Mouse (Mus musculus): ENCODE measurements around the gene Txk. TPM values are rescaled to one million over a fixed set of nuclear protein-coding genes. Genes with fewer than 3 reads are reported as not detected.

The Txk gene
- polyA plus RNA-seq, 1 experiment from 2014 or later = not detected

- Histone ChIP-seq H3K4me3 (no peak overlapping the region), H3K36me3 (no peaks in the 10 kb centered on the region), H3K4me1 (no peaks in the 10 kb centered on the region), H3K27ac (no peak overlapping the region), H3K27me3 (ENCODE audit: insufficient read depth, poor library complexity, severe bottlenecking) (no peaks in the 10 kb centered on the region), H3K9me3 (no peaks in the 10 kb centered on the region)
- no peak for DNase-seq (ENCODE audit: low spot score)
Measured at GRCm38 (mm10) chr5:72702202-72702601, 50.4 kb downstream of the Txk start.

DNA sequence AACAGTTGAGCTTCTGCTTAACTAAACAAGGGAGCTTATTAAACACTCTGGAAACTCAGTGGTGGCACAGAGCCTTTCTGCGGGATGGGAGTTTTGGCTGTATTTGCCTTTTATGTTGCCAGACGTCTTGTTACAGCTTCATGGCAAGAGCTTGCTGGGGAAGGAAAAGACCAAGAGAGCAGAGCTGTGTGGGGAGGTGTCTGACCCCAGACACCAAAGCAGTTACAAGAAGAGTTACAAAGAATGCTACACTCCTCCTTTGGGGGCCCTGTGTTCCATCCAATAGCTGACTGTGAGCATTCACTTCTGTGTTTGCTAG, 53.1 kb downstream of the Txk start:
- H3K4me3 ChIP-seq = no peak overlapping the region
- WGBS = 51% methylated on average over 2 of the region's 2 CpGs
- no peak overlapping the region for H3K27ac ChIP-seq
- no peak for DNase-seq (ENCODE audit: low spot score)
- H3K9me3 ChIP-seq = no peaks in the 10 kb centered on the region
- H3K27me3 ChIP-seq (ENCODE audit: insufficient read depth, poor library complexity, severe bottlenecking) = no peaks in the 10 kb centered on the region
- no peaks in the 10 kb centered on the region for H3K36me3 ChIP-seq
- no peaks in the 10 kb centered on the region for H3K4me1 ChIP-seq

GRCm38 (mm10) chr5:72698818-72699499, 53.6 kb downstream of the Txk start:
- Histone ChIP-seq H3K27ac (no peak overlapping the region), H3K36me3 (no peaks in the 10 kb centered on the region), H3K4me3 (no peak overlapping the region), H3K27me3 (ENCODE audit: insufficient read depth, poor library complexity, severe bottlenecking) (no peaks in the 10 kb centered on the region), H3K9me3 (no peaks in the 10 kb centered on the region), H3K4me1 (no peaks in the 10 kb centered on the region)
- 67% methylated on average over 7 of the region's 7 CpGs for WGBS
- DNase-seq (ENCODE audit: low spot score) = no peak

DNA sequence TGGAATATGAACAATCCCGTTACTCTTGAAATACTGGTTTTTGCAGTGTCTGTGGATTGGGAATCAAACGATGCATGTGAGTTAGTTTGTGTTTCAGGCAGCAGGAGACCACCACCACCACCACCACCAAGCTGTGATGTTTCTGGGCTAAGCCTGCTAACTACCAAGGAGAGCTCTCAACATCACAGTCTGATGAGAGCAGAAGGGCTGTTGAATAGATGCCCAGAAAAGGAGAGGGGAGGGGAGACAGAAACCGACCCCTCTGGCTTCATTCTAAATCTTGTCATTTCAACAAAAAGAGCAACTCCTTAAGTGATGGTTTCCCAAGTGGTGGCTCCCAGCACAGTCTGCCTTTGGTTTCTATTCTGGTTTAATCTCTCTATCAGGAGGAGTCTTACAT, 54.2 kb downstream of the Txk start:
- Histone ChIP-seq H3K27me3 (ENCODE audit: insufficient read depth, poor library complexity, severe bottlenecking) (no peaks in the 10 kb centered on the region), H3K4me3 (no peak overlapping the region), H3K27ac (no peak overlapping the region), H3K9me3 (no peaks in the 10 kb centered on the region), H3K4me1 (no peaks in the 10 kb centered on the region), H3K36me3 (no peaks in the 10 kb centered on the region)
- 58% methylated on average over 3 of the region's 3 CpGs for WGBS
- no peak for DNase-seq (ENCODE audit: low spot score)

DNA sequence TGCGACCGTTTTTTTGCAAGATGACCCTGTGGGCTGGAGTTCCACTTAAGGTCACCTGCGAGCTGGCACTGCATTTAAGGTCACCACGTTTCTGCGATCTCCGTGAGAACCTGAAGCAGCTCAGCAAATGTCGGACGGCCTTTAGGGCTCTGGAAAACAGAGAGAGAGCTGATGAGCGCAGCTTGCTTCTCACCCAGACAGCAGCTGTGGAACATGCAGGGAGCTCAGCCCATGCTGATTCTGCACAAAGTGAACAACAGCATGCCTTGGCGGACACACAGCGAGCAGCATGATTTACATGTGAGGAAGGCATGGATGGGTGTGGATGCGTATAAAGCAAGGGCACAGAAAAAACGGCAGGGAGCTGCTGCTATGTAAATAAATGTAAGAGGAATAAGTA, 56.1 kb downstream of the Txk start:
- H3K4me3 ChIP-seq = no peak overlapping the region
- WGBS = 78% methylated on average over 13 of the region's 13 CpGs
- H3K4me1 ChIP-seq = no peaks in the 10 kb centered on the region
- DNase-seq (ENCODE audit: low spot score) = no peak
- no peaks in the 10 kb centered on the region for H3K27me3 ChIP-seq (ENCODE audit: insufficient read depth, poor library complexity, severe bottlenecking)
- H3K27ac ChIP-seq = no peak overlapping the region
- H3K36me3 ChIP-seq = no peaks in the 10 kb centered on the region
- no peaks in the 10 kb centered on the region for H3K9me3 ChIP-seq

- Histone ChIP-seq H3K36me3 (no peaks in the 10 kb centered on the region), H3K4me1 (no peaks in the 10 kb centered on the region), H3K9me3 (no peaks in the 10 kb centered on the region), H3K27ac (no peak overlapping the region), H3K27me3 (ENCODE audit: insufficient read depth, poor library complexity, severe bottlenecking) (no peaks in the 10 kb centered on the region), H3K4me3 (no peak overlapping the region)
- DNase-seq (ENCODE audit: low spot score) = no peak
- WGBS = 84% methylated on average over 2 of the region's 2 CpGs
Measured at GRCm38 (mm10) chr5:72694684-72695083, 57.9 kb downstream of the Txk start.

DNA sequence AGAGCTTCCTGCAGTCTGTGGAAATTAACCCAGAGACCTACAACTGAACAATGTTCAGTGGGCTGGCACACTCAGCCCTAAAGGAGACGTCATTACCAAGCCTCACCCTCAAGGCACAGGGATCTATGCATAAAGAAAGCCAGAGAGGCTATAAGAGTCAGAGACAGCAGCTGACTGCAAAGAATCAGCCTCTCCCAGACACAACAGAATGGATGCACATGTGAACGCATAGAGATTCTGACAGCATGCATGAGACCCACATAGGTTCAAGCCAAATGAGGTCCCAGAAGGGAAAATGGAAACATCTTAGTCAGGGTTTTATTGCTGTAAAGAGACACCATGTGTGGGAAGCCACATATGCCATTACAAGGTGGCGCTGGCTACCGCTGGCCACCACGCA, 62.1 kb downstream of the Txk start:
- 0 out of 2 replicates have a peak, but pooled peaks cover 3% of the 10 kb centered on the region for H3K9me3 ChIP-seq
- DNase-seq (ENCODE audit: low spot score) = no peak
- H3K27ac ChIP-seq = no peak overlapping the region
- H3K27me3 ChIP-seq (ENCODE audit: insufficient read depth, poor library complexity, severe bottlenecking) = no peaks in the 10 kb centered on the region
- no peaks in the 10 kb centered on the region for H3K4me1 ChIP-seq
- no peaks in the 10 kb centered on the region for H3K36me3 ChIP-seq
- H3K4me3 ChIP-seq = no peak overlapping the region
- 91% methylated on average over 5 of the region's 5 CpGs for WGBS

- WGBS = 92% methylated on average over 7 of the region's 7 CpGs
- no peaks in the 10 kb centered on the region for H3K36me3 ChIP-seq
Measured at GRCm38 (mm10) chr5:72689556-72689955, 63.0 kb downstream of the Txk start.

GRCm38 (mm10) chr5:72681451-72681850, 71.1 kb downstream of the Txk start:
- no peaks in the 10 kb centered on the region for H3K9me3 ChIP-seq
- no peak overlapping the region for H3K27ac ChIP-seq
- H3K4me1 ChIP-seq = no peaks in the 10 kb centered on the region
- no peaks in the 10 kb centered on the region for H3K27me3 ChIP-seq (ENCODE audit: insufficient read depth, poor library complexity, severe bottlenecking)
- H3K4me3 ChIP-seq = no peak overlapping the region
- no peaks in the 10 kb centered on the region for H3K36me3 ChIP-seq
- no peak for DNase-seq (ENCODE audit: low spot score)
- 77% methylated on average over 6 of the region's 6 CpGs for whole genome bisulfite sequencing

More at GRCm38 (mm10) chr5:72689556-72689955, 63.0 kb downstream of the Txk start:
- no peak for DNase-seq (ENCODE audit: low spot score)
- Histone ChIP-seq H3K9me3 (0 out of 2 replicates have a peak, but pooled peaks cover 3% of the 10 kb centered on the region), H3K4me3 (no peak overlapping the region), H3K27ac (no peak overlapping the region), H3K27me3 (ENCODE audit: insufficient read depth, poor library complexity, severe bottlenecking) (no peaks in the 10 kb centered on the region), H3K4me1 (no peaks in the 10 kb centered on the region)

GRCm38 (mm10) chr5:72674994-72675542, 77.5 kb downstream of the Txk start:
- Histone ChIP-seq H3K4me3 (no peak overlapping the region), H3K27me3 (ENCODE audit: insufficient read depth, poor library complexity, severe bottlenecking) (no peaks in the 10 kb centered on the region), H3K9me3 (no peaks in the 10 kb centered on the region), H3K4me1 (no peaks in the 10 kb centered on the region), H3K27ac (no peak overlapping the region), H3K36me3 (no peaks in the 10 kb centered on the region)
- WGBS = 83% methylated on average over 9 of the region's 9 CpGs
- DNase-seq (ENCODE audit: low spot score) = no peak

DNA sequence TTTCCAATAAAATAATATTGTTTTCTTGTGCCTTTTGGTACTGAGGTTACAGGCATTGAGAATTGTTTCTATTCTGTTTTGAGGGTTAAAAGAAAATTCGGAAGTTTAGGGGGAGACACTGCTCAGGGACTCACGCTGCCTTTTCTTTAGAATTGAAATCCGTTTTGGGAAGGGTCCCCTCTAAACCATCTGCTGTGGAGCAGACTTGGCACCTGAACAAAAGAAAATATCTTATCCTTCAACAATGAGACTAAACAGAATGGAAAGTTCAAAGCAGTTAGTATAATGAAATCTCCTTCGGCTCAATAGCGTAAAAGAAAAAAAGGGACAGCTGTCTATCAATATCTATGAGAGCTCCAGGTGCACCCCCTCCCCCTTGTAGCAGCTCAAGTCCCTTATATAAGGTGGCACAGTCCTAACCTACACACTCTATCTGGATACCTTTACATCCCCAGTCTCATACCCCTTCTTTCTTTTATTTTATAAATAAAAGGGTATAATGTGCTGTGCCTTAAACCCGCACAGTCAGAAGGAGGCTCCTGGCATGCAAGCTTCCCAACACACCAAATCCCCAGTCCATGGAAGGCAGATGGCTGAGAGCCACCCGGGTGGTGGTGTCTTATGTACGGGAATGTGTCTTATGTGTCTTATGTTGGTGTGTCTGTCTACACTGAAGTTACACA, 81.4 kb downstream of the Txk start:
- Histone ChIP-seq H3K27me3 (ENCODE audit: insufficient read depth, poor library complexity, severe bottlenecking) (no peaks in the 10 kb centered on the region; the same call in 1 of the 2 replicates), H3K9me3 (no peaks in the 10 kb centered on the region), H3K36me3 (no peaks in the 10 kb centered on the region), H3K4me1 (no peaks in the 10 kb centered on the region), H3K27ac (no peak overlapping the region), H3K4me3 (no peak overlapping the region)
- DNase-seq (ENCODE audit: low spot score) = no peak
- 76% methylated on average over 8 of the region's 8 CpGs for WGBS

- Histone ChIP-seq H3K4me1 (no peaks in the 10 kb centered on the region), H3K36me3 (no peaks in the 10 kb centered on the region), H3K27me3 (ENCODE audit: insufficient read depth, poor library complexity, severe bottlenecking) (no peaks in the 10 kb centered on the region; the same call in 1 of the 2 replicates), H3K4me3 (no peak overlapping the region), H3K9me3 (no peaks in the 10 kb centered on the region), H3K27ac (no peak overlapping the region)
- WGBS = 79% methylated on average over 9 of the region's 9 CpGs
- no peak for DNase-seq (ENCODE audit: low spot score)
Measured at GRCm38 (mm10) chr5:72668351-72668750, 84.2 kb downstream of the Txk start.

DNA sequence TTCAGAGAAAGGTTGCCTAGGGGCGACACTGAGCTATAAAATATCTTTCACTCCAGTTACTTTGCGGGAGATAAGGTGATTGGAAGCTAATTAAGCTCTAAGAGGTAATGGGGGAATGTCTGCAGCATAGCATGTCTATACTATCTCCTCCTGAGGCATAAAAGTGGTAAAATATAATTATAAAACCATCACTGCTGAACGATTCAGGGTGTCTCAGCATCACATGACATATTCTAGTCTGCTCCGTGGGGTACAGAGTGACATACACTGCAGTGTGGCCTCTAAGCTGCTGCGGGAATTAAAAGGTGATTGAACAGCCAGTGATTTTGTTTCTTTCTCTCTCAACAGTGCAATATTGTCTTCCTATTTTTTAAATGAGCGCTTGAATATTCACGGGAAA, 86.1 kb downstream of the Txk start:
- no peak for DNase-seq (ENCODE audit: low spot score)
- Histone ChIP-seq H3K27ac (no peak overlapping the region), H3K36me3 (no peaks in the 10 kb centered on the region), H3K27me3 (ENCODE audit: insufficient read depth, poor library complexity, severe bottlenecking) (no peaks in the 10 kb centered on the region; the same call in 1 of the 2 replicates), H3K4me3 (no peak overlapping the region), H3K4me1 (peaks cover under 1% of the 10 kb centered on the region; the same call in 1 of the 2 replicates), H3K9me3 (no peaks in the 10 kb centered on the region)
- 81% methylated on average over 7 of the region's 7 CpGs for WGBS

Measured in heart, embryonic 10.5 days (tissue).